Mouse (Mus musculus) bone marrow macrophage, adult 2 months (primary cell): ENCODE measurements around the gene Pgm1.

Experiments
- CTCF ChIP-seq: IDR thresholded peaks from 2 replicates; pipeline ENCODE4 v1.5.1; 2012; ENCODE audit warnings: low read depth, mild to moderate bottlenecking, low read length, moderate library complexity
- POLR2A ChIP-seq: IDR thresholded peaks from 2 replicates; pipeline ENCODE4 v1.6.1; 2012; ENCODE audit warnings: mild to moderate bottlenecking, low read depth, low read length, borderline replicate concordance

DNA sequence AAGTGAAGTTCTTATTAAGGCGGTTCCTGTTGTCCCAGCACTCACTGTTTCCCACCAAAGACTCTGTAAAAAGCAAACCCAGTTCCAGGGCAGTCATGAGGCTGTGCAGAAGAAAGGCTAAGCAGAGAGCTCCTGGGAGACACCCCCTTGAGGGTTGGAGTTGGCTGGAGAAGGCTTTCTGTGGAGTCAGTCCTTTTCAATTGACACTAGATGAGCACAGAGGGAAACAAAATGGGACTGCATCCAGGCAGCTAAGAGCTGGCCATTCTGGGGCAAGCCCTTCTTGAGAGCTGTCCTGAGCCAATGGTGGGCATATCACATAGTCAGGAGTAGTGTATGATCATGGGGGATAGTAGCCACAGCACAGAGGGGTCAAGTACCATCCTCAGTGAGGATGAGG is 44.7 kb downstream of the Pgm1 start:
- TF ChIP-seq POLR2A (no peak), CTCF (no peak)
